Mouse (Mus musculus) ES-Bruce4 (cell line): ENCODE data around the gene Ptges3l. TPM values are rescaled to one million over a fixed set of nuclear protein-coding genes. Genes with fewer than 3 reads are reported as not detected.

Source experiments
- H3K27ac ChIP-seq: 2 replicates; pipeline ENCODE4 v1.5.1; 2012; ENCODE audit warnings: low read length, inconsistent platforms; ENCODE audit not compliant: insufficient read depth
- H3K27me3 ChIP-seq: 2 replicates; pipeline ENCODE4 v1.6.1; 2012; ENCODE audit warnings: mild to moderate bottlenecking, low read length, inconsistent platforms; ENCODE audit not compliant: control insufficient read depth, poor library complexity, insufficient read depth, severe bottlenecking
- H3K36me3 ChIP-seq: 2 replicates; pipeline ENCODE4 v1.6.1; 2012; ENCODE audit warnings: inconsistent platforms, mild to moderate bottlenecking, low read length, moderate library complexity; ENCODE audit not compliant: control insufficient read depth, poor library complexity, insufficient read depth, severe bottlenecking
- H3K4me1 ChIP-seq: one replicate; pipeline ENCODE4 v1.8.1; 2011; ENCODE audit warnings: low read length; ENCODE audit not compliant: control insufficient read depth, insufficient read depth
- H3K4me3 ChIP-seq: 2 replicates; pipeline ENCODE4 v1.5.1; 2011; ENCODE audit warnings: low read depth, mild to moderate bottlenecking, low read length
- H3K9ac ChIP-seq: 2 replicates; pipeline ENCODE4 v1.6.1; 2012; ENCODE audit warnings: low read depth, mild to moderate bottlenecking, inconsistent platforms; ENCODE audit not compliant: poor library complexity, severe bottlenecking
- H3K9me3 ChIP-seq: replicated peaks from 2 replicates; pipeline ENCODE4 v1.6.1; 2012; ENCODE audit warnings: mild to moderate bottlenecking, low read length, inconsistent platforms; ENCODE audit not compliant: control insufficient read depth, poor library complexity, insufficient read depth, severe bottlenecking
- CTCF ChIP-seq: IDR thresholded peaks from one replicate; pipeline ENCODE4 v1.8.1; 2011; ENCODE audit warnings: low read depth, low read length
- EP300 ChIP-seq: IDR thresholded peaks from 2 replicates; pipeline ENCODE4 v1.6.1; 2011; ENCODE audit warnings: low read depth, low read length; ENCODE audit not compliant: insufficient read depth
- POLR2A ChIP-seq: IDR thresholded peaks from one replicate; pipeline ENCODE4 v1.8.1; 2011; ENCODE audit warnings: low read length; ENCODE audit not compliant: insufficient read depth
- polyA plus RNA-seq: library from polyadenylated mRNA; stranded (reverse); fragments of >200 nt; gene quantifications from 2 replicates; pipeline ENCODE4 v1.2.4, GENCODE M21; 2011; ENCODE audit warnings: low read depth; ENCODE audit not compliant: missing spikeins, insufficient read depth, insufficient read length

Ptges3l gene
- polyA plus RNA-seq, 1 experiment, result not detected

- no peak overlapping the region for H3K9ac ChIP-seq
- no peaks in the 10 kb centered on the region for H3K9me3 ChIP-seq
- H3K27me3 ChIP-seq, result no peaks in the 10 kb centered on the region
- H3K4me1 ChIP-seq, result no peaks in the 10 kb centered on the region
- H3K36me3 ChIP-seq, result no peaks in the 10 kb centered on the region
- H3K27ac ChIP-seq, result no peak overlapping the region
- TF ChIP-seq EP300 (no peak), POLR2A (no peak), CTCF (peak; percentile 64)
- H3K4me3 ChIP-seq, result no peak overlapping the region
These were observed 5.5 kb downstream of the Ptges3l start for GRCm38 (mm10) chr11:101419610-101420009.

GRCm38 (mm10) chr11:101418991-101419390, 6.1 kb downstream of the Ptges3l start:
- Histone ChIP-seq H3K27me3 (no peaks in the 10 kb centered on the region), H3K9me3 (no peaks in the 10 kb centered on the region), H3K36me3 (peaks cover 1% of the 10 kb centered on the region), H3K4me1 (no peaks in the 10 kb centered on the region), H3K9ac (no peak overlapping the region), H3K27ac (no peak overlapping the region), H3K4me3 (no peak overlapping the region)
- TF ChIP-seq POLR2A, result no peak
- no peak for TF ChIP-seq EP300
- TF ChIP-seq CTCF, result no peak

GRCm38 (mm10) chr11:101417101-101417855, 7.9 kb downstream of the Ptges3l start, which contains the start of gene Aarsd1:
Aarsd1 (minus strand) TSS chr11:101417615.
- peak within 1 kb of the TSS; percentile 37; the same call in 1 of the 2 replicates for H3K27ac ChIP-seq
- H3K27me3 ChIP-seq, result no peaks in the 10 kb centered on the region
- H3K9ac ChIP-seq, result peak within 1 kb of the TSS; percentile 38
- TF ChIP-seq EP300, result 0 out of 2 replicates have a peak, but pooled peaks have one; percentile 3
- no peak for TF ChIP-seq CTCF
- TF ChIP-seq POLR2A, result peak; percentile 27
- peaks cover 15% of the 10 kb centered on the region for H3K36me3 ChIP-seq
- H3K9me3 ChIP-seq, result no peaks in the 10 kb centered on the region
- H3K4me3 ChIP-seq, result peak within 1 kb of the TSS; percentile 72
- H3K4me1 ChIP-seq, result no peaks in the 10 kb centered on the region

GRCm38 (mm10) chr11:101416433-101417100, 8.6 kb downstream of the Ptges3l start:
- no peaks in the 10 kb centered on the region for H3K27me3 ChIP-seq
- H3K9me3 ChIP-seq, result no peaks in the 10 kb centered on the region
- H3K9ac ChIP-seq, result peak overlapping the region; percentile 38
- no peaks in the 10 kb centered on the region for H3K4me1 ChIP-seq
- peak overlapping the region; percentile 68; the same call in 1 of the 2 replicates for H3K27ac ChIP-seq
- peaks cover 17% of the 10 kb centered on the region for H3K36me3 ChIP-seq
- peak overlapping the region; percentile 72 for H3K4me3 ChIP-seq
- no peak for TF ChIP-seq POLR2A
- TF ChIP-seq CTCF, result no peak
- TF ChIP-seq EP300, result no peak

GRCm38 (mm10) chr11:101415306-101415705, 9.8 kb downstream of the Ptges3l start:
- Histone ChIP-seq H3K4me3 (no peak overlapping the region), H3K9me3 (no peaks in the 10 kb centered on the region), H3K9ac (no peak overlapping the region), H3K27ac (no peak overlapping the region), H3K27me3 (no peaks in the 10 kb centered on the region), H3K36me3 (peaks cover 26% of the 10 kb centered on the region), H3K4me1 (no peaks in the 10 kb centered on the region)
- TF ChIP-seq CTCF (no peak), EP300 (no peak), POLR2A (no peak)

- Histone ChIP-seq H3K27me3 (no peaks in the 10 kb centered on the region), H3K9ac (no peak overlapping the region), H3K27ac (no peak overlapping the region), H3K9me3 (peaks cover 3% of the 10 kb centered on the region; the same call in 1 of the 2 replicates), H3K4me1 (no peaks in the 10 kb centered on the region), H3K4me3 (no peak overlapping the region), H3K36me3 (no peaks in the 10 kb centered on the region)
- no peak for TF ChIP-seq POLR2A
- no peak for TF ChIP-seq EP300
- TF ChIP-seq CTCF, result peak; percentile 95
These were observed 30.0 kb downstream of the Ptges3l start for GRCm38 (mm10) chr11:101395110-101395509.
